Mouse (Mus musculus) E14TG2a.4 (cell line): ENCODE results near the gene Smim4.

Experiments
- CTCF ChIP-seq: conservative IDR thresholded peaks from 2 replicates; pipeline ENCODE4 v1.5.1; 2014; ENCODE audit warnings: low read length
- NANOG ChIP-seq: IDR thresholded peaks from 2 replicates; pipeline ENCODE4 v1.6.1; 2014; ENCODE audit warnings: borderline replicate concordance, low read length, mixed read lengths

DNA sequence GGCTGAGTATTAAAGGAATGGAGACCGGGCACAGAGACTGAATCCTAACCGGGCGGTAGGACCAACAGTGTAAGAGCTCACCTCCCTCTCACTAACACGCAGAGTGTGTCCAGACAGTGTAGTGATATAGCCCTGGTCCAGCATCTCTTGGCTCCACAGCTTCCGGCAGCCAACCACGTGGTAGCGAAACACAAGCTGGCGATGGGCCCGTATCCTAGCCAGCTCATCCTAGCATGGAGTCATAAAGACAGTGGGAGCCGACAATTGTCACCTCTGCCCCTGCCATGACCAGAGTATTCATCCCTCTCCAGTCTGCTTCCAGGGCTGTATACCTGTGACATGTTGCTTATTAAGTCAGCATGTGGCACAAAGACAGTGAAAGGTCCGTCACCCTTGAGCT is 16.9 kb upstream of the Smim4 start:
- TF ChIP-seq CTCF = no peak
- TF ChIP-seq NANOG = no peak
